Mouse (Mus musculus) heart, embryonic 13.5 days (tissue): Measurements from ENCODE around the gene Mrgpre. TPM values are rescaled to one million over a fixed set of nuclear protein-coding genes. Genes with fewer than 3 reads are reported as not detected.
A peak's percentile ranks its signal among the peaks of the same experiment; 100 is the strongest.

Source experiments
- ATAC-seq: fragments of 200-750 bp; cut with Nextera tagmentation; 2 replicates; pipeline ENCODE4 v1.8.0; 2017; ENCODE audit warnings: moderate TSS enrichment; ENCODE audit not compliant: insufficient number of reproducible peaks, low FRiP score, low TSS enrichment; ENCODE audit errors: extremely low read depth
- H3K27ac ChIP-seq: fragments of 300-500 bp; sonication (generic); replicated peaks from 2 replicates; pipeline ENCODE4 v1.5.1; 2015; ENCODE audit warnings: moderate library complexity, mild to moderate bottlenecking, inconsistent platforms
- H3K27me3 ChIP-seq: fragments of 300-500 bp; sonication (generic); replicated peaks from 2 replicates; pipeline ENCODE4 v1.6.1; 2015; ENCODE audit warnings: mild to moderate bottlenecking, inconsistent platforms
- H3K36me3 ChIP-seq: fragments of 300-500 bp; sonication (generic); 2 replicates; pipeline ENCODE4 v1.6.1; 2015; ENCODE audit warnings: mild to moderate bottlenecking, inconsistent platforms
- H3K4me1 ChIP-seq: fragments of 300-500 bp; sonication (generic); 2 replicates; pipeline ENCODE4 v1.6.1; 2015; ENCODE audit warnings: inconsistent platforms
- H3K4me2 ChIP-seq: fragments of 300-500 bp; sonication (generic); 2 replicates; pipeline ENCODE4 v1.6.1; 2015; ENCODE audit warnings: inconsistent platforms, mild to moderate bottlenecking, moderate library complexity
- H3K4me3 ChIP-seq: fragments of 300-500 bp; sonication (generic); 2 replicates; pipeline ENCODE4 v1.5.1; 2015; ENCODE audit warnings: moderate library complexity, mild to moderate bottlenecking, inconsistent platforms
- H3K9ac ChIP-seq: fragments of 300-500 bp; sonication (generic); 2 replicates; pipeline ENCODE4 v1.6.1; 2015; ENCODE audit warnings: inconsistent platforms, mild to moderate bottlenecking, moderate library complexity
- H3K9me3 ChIP-seq: fragments of 300-500 bp; sonication (generic); 2 replicates; pipeline ENCODE4 v1.6.1; 2016; ENCODE audit warnings: inconsistent platforms
- WGBS: fragments of 180-500 bp; shearing (Covaris S2); methylation state at CpG from one replicate; pipeline ENCODE4 v1.1.7; 2015; ENCODE audit warnings: mixed read lengths; 5-methylcytosine and 5-hydroxymethylcytosine counted together
- microRNA-seq: library from miRNA; unstranded; fragments of <30 nt; microRNA quantifications from one replicate; pipeline ENCODE4, GENCODE M21; 2016
- polyA plus RNA-seq: library from polyadenylated mRNA; unstranded; fragments of >200 nt; fragmentation: Nextera tagmentation; extraction: Ambion mirVana; gene quantifications from 2 replicates; pipeline ENCODE4 v1.2.1, GENCODE M21; 2015

Mrgpre gene
- polyA plus RNA-seq, 1 experiment from 2014 or later, result 1.9 TPM

- H3K9ac ChIP-seq, result 0 out of 2 replicates have a peak overlapping the region, but pooled peaks have one; percentile 40
- WGBS, result 66% methylated on average over 4 of the region's 4 CpGs
Observed at GRCm38 (mm10) chr7:143733746-143734145, 50.6 kb downstream of the Mrgpre start.

GRCm38 (mm10) chr7:143729886-143730285 is 54.4 kb downstream of the Mrgpre start:
- ATAC-seq, result no peak
- H3K4me2 ChIP-seq, result no peak overlapping the region
- H3K27me3 ChIP-seq, result no peaks in the 10 kb centered on the region
- H3K27ac ChIP-seq, result no peak overlapping the region
- peaks cover 44% of the 10 kb centered on the region for H3K4me1 ChIP-seq
- H3K4me3 ChIP-seq, result no peak overlapping the region
- 70% methylated on average over 10 of the region's 10 CpGs for WGBS
- H3K9me3 ChIP-seq, result no peaks in the 10 kb centered on the region
- H3K9ac ChIP-seq, result no peak overlapping the region
- H3K36me3 ChIP-seq, result peaks cover 39% of the 10 kb centered on the region

More at GRCm38 (mm10) chr7:143733746-143734145, 50.6 kb downstream of the Mrgpre start:
- Histone ChIP-seq H3K27ac (peak overlapping the region; percentile 18; the same call in 1 of the 2 replicates), H3K4me3 (no peak overlapping the region), H3K4me1 (peaks cover 60% of the 10 kb centered on the region), H3K36me3 (peaks cover 44% of the 10 kb centered on the region), H3K27me3 (no peaks in the 10 kb centered on the region), H3K4me2 (no peak overlapping the region), H3K9me3 (no peaks in the 10 kb centered on the region)
- ATAC-seq, result no peak

Small RNAs within 50 kb of the gene (microRNA-seq; reads per million reads assigned to microRNA genes)
- gene Gm22064, result not detected

Other genes starting within 250 kb of the Mrgpre start
- 217 and 223 TPM in 2 replicates for gene Nap1l4, start 235.4 kb downstream of the Mrgpre start, polyA plus RNA-seq
- 26.6 and 31.4 TPM in 2 replicates for gene Cars, start 184.4 kb downstream of the Mrgpre start, polyA plus RNA-seq
- gene Tnfrsf26, start 155.8 kb downstream of the Mrgpre start, polyA plus RNA-seq, result 0.46 and 0.62 TPM in 2 replicates
- gene Tnfrsf22, start 134.8 kb downstream of the Mrgpre start, polyA plus RNA-seq, result 3.8 and 5.3 TPM in 2 replicates
- 2.4 and 3.1 TPM in 2 replicates for gene Tnfrsf23, start 98.6 kb downstream of the Mrgpre start, polyA plus RNA-seq
- gene Osbpl5, start 27.5 kb downstream of the Mrgpre start, polyA plus RNA-seq, result 34.8 and 36.2 TPM in 2 replicates
- gene Mrgprg, start 17.5 kb downstream of the Mrgpre start, polyA plus RNA-seq, result not detected in 2 replicates
- 6.4 and 6.5 TPM in 2 replicates for gene Nadsyn1, start 38.3 kb upstream of the Mrgpre start, polyA plus RNA-seq
- 24.5 and 25.6 TPM in 2 replicates for gene Dhcr7, start 38.6 kb upstream of the Mrgpre start, polyA plus RNA-seq
- not detected in 2 replicates for gene Gm498, start 82.3 kb upstream of the Mrgpre start, polyA plus RNA-seq
- gene Shank2, start 217.4 kb upstream of the Mrgpre start, polyA plus RNA-seq, result 0.15 and 0.37 TPM in 2 replicates